Mouse (Mus musculus): ENCODE data around the gene Kif14. TPM values are rescaled to one million over a fixed set of nuclear protein-coding genes. Genes with fewer than 3 reads are reported as not detected.
"Not testable (repeated sequence)": the region's sequence is repeated elsewhere in the genome, so short reads cannot be mapped to it uniquely, and the experiment has no call there.

Kif14 gene
- polyA plus RNA-seq, 1 experiment, result 0.05 TPM

DNA sequence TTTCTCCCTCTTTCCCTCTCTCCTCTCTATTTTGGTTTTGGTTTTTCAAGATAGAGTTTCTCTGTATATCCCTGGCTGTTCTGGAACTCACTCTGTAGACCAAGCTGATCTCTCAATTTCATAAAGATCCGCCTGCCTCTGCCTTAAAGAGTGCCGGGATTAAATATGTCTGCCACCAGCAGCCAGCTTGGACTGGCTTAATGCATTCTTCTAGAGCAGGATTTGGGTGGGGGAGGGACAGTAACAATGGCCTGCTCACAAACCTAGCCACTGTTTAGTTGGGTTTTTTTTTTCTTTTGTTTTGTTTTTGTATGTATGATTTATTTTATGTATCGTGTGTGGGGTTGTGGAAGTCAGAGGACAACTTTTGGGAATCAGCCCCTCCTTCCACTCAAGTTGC is 88.5 kb downstream of the Kif14 start:
- Histone ChIP-seq H3K36me3 (ENCODE audit: control insufficient read depth, insufficient read depth, low read length) (no peaks in the 10 kb centered on the region), H3K27ac (ENCODE audit: insufficient read depth, low read depth, low read length) (no peak overlapping the region), H3K27me3 (replicated peaks; ENCODE audit: control insufficient read depth, insufficient read depth, low read length) (no peaks in the 10 kb centered on the region), H3K4me1 (ENCODE audit: control insufficient read depth, insufficient read depth, low read length) (no peaks in the 10 kb centered on the region; the same call in 1 of the 2 replicates), H3K4me3 (ENCODE audit: insufficient read depth, low read depth, low read length) (no peak overlapping the region)
- 87% methylated on average over 3 of the region's 3 CpGs for WGBS
- no peak for TF ChIP-seq CTCF (conservative IDR thresholded peaks at IDR 0.05; ENCODE audit: insufficient read depth, insufficient read length, low read depth, low read length)
- no peak for TF ChIP-seq POLR2A (IDR thresholded peaks at IDR 0.05; ENCODE audit: low read depth, low read length)
- DNase-seq, result no peak

DNA sequence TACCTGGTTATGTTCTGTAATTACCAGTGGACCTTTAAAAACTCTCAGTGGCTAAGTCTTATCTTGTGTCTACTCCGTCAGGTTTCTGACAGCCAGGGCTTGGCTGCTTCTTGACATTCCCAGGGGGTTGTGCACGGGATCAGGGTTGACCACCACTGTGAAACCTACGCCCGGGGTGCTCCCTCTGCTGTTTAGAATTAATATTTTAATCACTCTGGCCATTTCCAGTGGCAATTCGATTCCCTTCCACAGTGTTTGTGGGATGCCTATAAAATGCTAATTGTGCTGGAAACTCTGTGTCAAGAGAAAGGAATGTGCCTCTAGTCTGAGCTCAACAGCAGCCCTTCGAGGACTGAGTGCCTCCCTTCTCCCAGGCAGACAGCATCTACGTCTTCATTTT is 89.7 kb downstream of the Kif14 start:
- no peaks in the 10 kb centered on the region; the same call in 1 of the 2 replicates for H3K4me1 ChIP-seq (ENCODE audit: control insufficient read depth, insufficient read depth, low read length)
- peak; percentile 51 for DNase-seq
- 22% methylated on average over 7 of the region's 7 CpGs for WGBS
- no peaks in the 10 kb centered on the region for H3K36me3 ChIP-seq (ENCODE audit: control insufficient read depth, insufficient read depth, low read length)
- no peak for TF ChIP-seq POLR2A (IDR thresholded peaks at IDR 0.05; ENCODE audit: low read depth, low read length)
- H3K27me3 ChIP-seq (replicated peaks; ENCODE audit: control insufficient read depth, insufficient read depth, low read length), result no peaks in the 10 kb centered on the region
- H3K4me3 ChIP-seq (ENCODE audit: insufficient read depth, low read depth, low read length), result no peak overlapping the region
- peak overlapping the region; percentile 27; the same call in 1 of the 2 replicates for H3K27ac ChIP-seq (ENCODE audit: insufficient read depth, low read depth, low read length)

DNA sequence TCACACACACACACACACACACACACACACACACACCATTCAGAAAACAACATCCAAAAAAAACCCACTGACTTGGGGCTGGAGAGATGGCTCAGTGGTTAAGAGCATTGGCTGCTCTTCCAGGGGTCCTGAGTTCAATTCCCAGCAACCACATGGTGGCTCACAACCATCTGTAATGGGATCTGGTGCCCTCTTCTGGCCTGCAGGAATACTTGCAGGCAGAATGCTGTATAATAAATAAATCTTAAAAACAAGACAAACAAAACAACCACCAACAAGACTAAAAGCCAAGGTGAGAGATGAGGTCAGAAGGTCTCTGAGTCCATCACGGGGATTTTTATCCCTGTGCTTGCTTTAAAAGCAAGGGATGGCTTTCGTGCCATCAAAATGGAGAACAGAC is 90.5 kb downstream of the Kif14 start:
- H3K4me3 ChIP-seq (ENCODE audit: insufficient read depth, low read depth, low read length); H3K36me3 ChIP-seq (ENCODE audit: control insufficient read depth, insufficient read depth, low read length); DNase-seq; H3K27me3 ChIP-seq (replicated peaks; ENCODE audit: control insufficient read depth, insufficient read depth, low read length); H3K4me1 ChIP-seq (ENCODE audit: control insufficient read depth, insufficient read depth, low read length); H3K27ac ChIP-seq (ENCODE audit: insufficient read depth, low read depth, low read length): not testable (repeated sequence)
- WGBS, result 87% methylated on average over 2 of the region's 2 CpGs

DNA sequence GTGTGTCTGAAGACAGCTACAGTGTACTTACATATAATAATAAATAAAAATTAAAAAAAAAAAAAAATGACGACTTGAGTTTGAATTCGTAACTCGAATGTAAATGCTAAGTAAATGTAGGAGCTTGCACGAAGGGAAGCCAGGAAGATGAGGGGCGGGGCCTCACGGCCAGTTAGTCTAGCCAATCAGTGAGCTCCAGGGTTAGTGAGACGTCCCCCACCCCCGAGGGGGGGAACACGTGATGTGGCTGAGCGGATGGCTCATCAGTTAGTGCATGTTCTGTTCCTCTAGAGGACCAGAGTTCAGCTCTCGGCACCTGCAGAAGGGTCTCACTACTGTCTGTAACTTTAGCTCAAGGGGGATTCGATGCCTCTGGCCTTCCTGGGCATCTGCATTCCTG is 91.3 kb downstream of the Kif14 start:
- Histone ChIP-seq H3K36me3 (ENCODE audit: control insufficient read depth, insufficient read depth, low read length) (no peaks in the 10 kb centered on the region), H3K27ac (ENCODE audit: insufficient read depth, low read depth, low read length) (no peak overlapping the region), H3K27me3 (replicated peaks; ENCODE audit: control insufficient read depth, insufficient read depth, low read length) (no peaks in the 10 kb centered on the region), H3K4me1 (ENCODE audit: control insufficient read depth, insufficient read depth, low read length) (no peaks in the 10 kb centered on the region; the same call in 1 of the 2 replicates), H3K4me3 (ENCODE audit: insufficient read depth, low read depth, low read length) (no peak overlapping the region)
- DNase-seq, result no peak
- 90% methylated on average over 12 of the region's 12 CpGs for WGBS
- no peak for TF ChIP-seq POLR2A (IDR thresholded peaks at IDR 0.05; ENCODE audit: low read depth, low read length)

DNA sequence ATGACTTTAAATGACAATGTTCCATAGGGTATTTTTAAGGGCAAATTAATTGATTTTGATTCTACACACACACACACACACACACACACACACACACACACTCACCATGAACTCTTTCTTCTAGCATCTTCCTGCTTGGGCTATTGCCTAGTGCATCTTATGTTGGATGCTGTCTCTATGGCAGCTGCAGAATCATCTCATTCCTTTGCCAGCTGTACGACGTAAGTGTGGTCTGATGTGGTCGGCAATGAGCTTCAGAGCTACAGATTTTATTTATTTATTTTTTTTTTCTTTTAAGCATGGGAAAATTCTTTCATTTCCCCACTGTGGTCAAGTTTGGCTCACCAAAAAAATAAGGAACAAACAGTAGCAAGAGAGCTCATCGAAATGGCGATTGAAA is 92.6 kb downstream of the Kif14 start:
- TF ChIP-seq CTCF (conservative IDR thresholded peaks at IDR 0.05; ENCODE audit: insufficient read depth, insufficient read length, low read depth, low read length) (no peak), POLR2A (IDR thresholded peaks at IDR 0.05; ENCODE audit: low read depth, low read length) (no peak)
- H3K4me3 ChIP-seq (ENCODE audit: insufficient read depth, low read depth, low read length), result no peak overlapping the region
- DNase-seq, result no peak
- no peaks in the 10 kb centered on the region for H3K36me3 ChIP-seq (ENCODE audit: control insufficient read depth, insufficient read depth, low read length)
- 51% methylated on average over 5 of the region's 5 CpGs for WGBS
- H3K27ac ChIP-seq (ENCODE audit: insufficient read depth, low read depth, low read length), result no peak overlapping the region
- H3K27me3 ChIP-seq (replicated peaks; ENCODE audit: control insufficient read depth, insufficient read depth, low read length), result no peaks in the 10 kb centered on the region
- H3K4me1 ChIP-seq (ENCODE audit: control insufficient read depth, insufficient read depth, low read length), result no peaks in the 10 kb centered on the region; the same call in 1 of the 2 replicates

DNA sequence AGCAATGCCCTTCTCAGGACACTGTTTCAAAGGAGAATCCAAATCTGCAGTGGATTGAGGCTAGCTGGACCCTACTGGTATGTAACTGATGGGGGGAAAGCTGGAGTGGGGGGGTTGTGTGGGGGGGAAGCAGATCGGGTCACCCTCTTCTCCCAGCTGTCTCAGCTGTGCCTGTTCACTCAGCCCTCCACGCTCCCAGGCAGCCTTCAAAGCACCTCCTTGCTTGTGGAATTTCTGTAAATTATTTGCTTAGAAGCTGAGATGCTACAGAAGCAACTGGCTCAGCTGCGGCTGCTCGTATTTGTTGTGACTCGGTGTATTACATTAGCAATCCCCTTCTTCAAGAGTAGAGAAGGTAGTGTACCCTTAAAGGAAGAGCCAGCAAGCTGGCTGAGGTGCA is 93.1 kb downstream of the Kif14 start:
- TF ChIP-seq POLR2A (IDR thresholded peaks at IDR 0.05; ENCODE audit: low read depth, low read length) (no peak), CTCF (conservative IDR thresholded peaks at IDR 0.05; ENCODE audit: insufficient read depth, insufficient read length, low read depth, low read length) (no peak)
- H3K27ac ChIP-seq (ENCODE audit: insufficient read depth, low read depth, low read length), result no peak overlapping the region
- H3K27me3 ChIP-seq (replicated peaks; ENCODE audit: control insufficient read depth, insufficient read depth, low read length), result no peaks in the 10 kb centered on the region
- H3K4me3 ChIP-seq (ENCODE audit: insufficient read depth, low read depth, low read length), result no peak overlapping the region
- H3K36me3 ChIP-seq (ENCODE audit: control insufficient read depth, insufficient read depth, low read length), result no peaks in the 10 kb centered on the region
- peak; percentile 30 for DNase-seq
- no peaks in the 10 kb centered on the region; the same call in 1 of the 2 replicates for H3K4me1 ChIP-seq (ENCODE audit: control insufficient read depth, insufficient read depth, low read length)
- WGBS, result 33% methylated on average over 5 of the region's 5 CpGs

DNA sequence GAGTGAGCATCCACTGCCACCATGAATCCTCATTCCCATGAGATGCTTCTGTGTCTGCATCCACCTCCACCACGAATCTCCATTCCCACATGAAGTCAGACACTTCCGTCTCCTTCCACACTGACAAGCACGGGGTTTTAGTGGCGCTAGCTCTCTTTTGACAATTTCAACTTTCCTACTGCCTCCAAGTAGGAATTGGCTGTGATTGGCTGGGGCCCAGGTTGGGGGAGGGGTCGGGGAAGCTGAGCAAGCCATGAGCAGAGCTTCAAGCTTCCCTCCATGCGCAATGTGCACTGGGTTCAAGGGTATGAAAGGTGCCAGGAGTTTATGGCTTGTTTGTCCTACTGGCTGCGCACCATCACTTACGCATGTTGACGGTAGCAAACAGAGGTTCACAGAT is 93.6 kb downstream of the Kif14 start:
- Histone ChIP-seq H3K27ac (ENCODE audit: insufficient read depth, low read depth, low read length) (no peak overlapping the region), H3K27me3 (replicated peaks; ENCODE audit: control insufficient read depth, insufficient read depth, low read length) (no peaks in the 10 kb centered on the region), H3K36me3 (ENCODE audit: control insufficient read depth, insufficient read depth, low read length) (no peaks in the 10 kb centered on the region), H3K4me3 (ENCODE audit: insufficient read depth, low read depth, low read length) (no peak overlapping the region), H3K4me1 (ENCODE audit: control insufficient read depth, insufficient read depth, low read length) (no peaks in the 10 kb centered on the region; the same call in 1 of the 2 replicates)
- 77% methylated on average over 9 of the region's 9 CpGs for WGBS
- DNase-seq, result no peak
- TF ChIP-seq CTCF (conservative IDR thresholded peaks at IDR 0.05; ENCODE audit: insufficient read depth, insufficient read length, low read depth, low read length) (no peak), POLR2A (IDR thresholded peaks at IDR 0.05; ENCODE audit: low read depth, low read length) (no peak)

DNA sequence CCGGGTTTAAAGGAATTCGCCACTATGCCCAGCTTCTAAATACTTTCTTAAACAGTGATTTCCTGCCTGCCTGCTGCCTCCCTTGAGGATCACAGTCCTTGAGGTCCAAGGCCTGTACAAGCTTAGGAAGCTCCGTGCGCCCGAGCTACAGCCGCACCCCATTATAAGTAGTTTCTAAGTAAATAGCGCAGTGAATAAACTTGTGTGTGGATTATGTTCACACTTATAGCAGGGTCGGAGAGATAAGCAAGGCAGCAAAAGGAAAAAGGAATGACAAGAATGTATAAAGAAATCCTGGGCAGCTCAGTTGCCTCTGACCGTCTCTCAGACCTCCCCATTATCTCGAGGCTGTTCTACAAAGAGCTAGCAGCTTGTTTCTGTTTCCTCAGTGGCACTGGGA is 95.7 kb downstream of the Kif14 start:
- 60% methylated on average over 10 of the region's 10 CpGs for WGBS

More for the DNA sequence above, 95.7 kb downstream of the Kif14 start:
- Histone ChIP-seq H3K36me3 (ENCODE audit: control insufficient read depth, insufficient read depth, low read length) (no peaks in the 10 kb centered on the region), H3K27ac (ENCODE audit: insufficient read depth, low read depth, low read length) (no peak overlapping the region), H3K27me3 (replicated peaks; ENCODE audit: control insufficient read depth, insufficient read depth, low read length) (no peaks in the 10 kb centered on the region), H3K4me3 (ENCODE audit: insufficient read depth, low read depth, low read length) (no peak overlapping the region), H3K4me1 (ENCODE audit: control insufficient read depth, insufficient read depth, low read length) (no peaks in the 10 kb centered on the region; the same call in 1 of the 2 replicates)
- no peak for DNase-seq
- TF ChIP-seq CTCF (conservative IDR thresholded peaks at IDR 0.05; ENCODE audit: insufficient read depth, insufficient read length, low read depth, low read length), result no peak
